In the genomic region with DNA sequence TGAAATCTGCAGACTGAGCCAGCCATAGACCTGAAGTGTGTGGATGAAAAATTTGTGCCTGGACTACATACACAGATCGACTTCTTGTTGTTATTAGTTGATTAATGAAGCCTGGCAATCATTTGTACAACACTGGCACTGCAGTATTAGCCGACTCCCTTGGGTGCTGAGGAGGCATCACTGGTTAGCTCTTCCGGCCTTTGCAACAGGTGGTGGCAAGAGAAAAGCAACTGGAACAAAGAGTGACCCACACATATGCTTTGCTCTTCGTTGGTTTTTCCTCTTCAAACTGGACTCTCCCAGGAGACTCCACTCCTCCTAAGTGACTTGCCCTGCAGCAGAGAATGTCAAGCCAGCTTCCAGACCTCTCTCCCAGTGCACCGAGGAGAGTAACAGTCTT, we compare ENCODE assay signal across 28 mouse cellular contexts. TPM values are rescaled to one million over a fixed set of nuclear protein-coding genes. Genes with fewer than 3 reads are reported as not detected.
"Had no signal": no experiment of that assay in that cellular context is flagged by ENCODE, and none has a peak within 500 bp of the region (broad histone marks: within the 10 kb centered on the region; RNA-seq: fewer than 3 reads in every experiment).

No protein-coding gene starts in this region.

- H3K4me2 ChIP-seq: heart, embryonic 11.5 days; heart, embryonic 12.5 days; heart, embryonic 13.5 days; heart, embryonic 15.5 days; hindbrain, embryonic 12.5 days; hindbrain, embryonic 13.5 days; hindbrain, embryonic 14.5 days; hindbrain, embryonic 15.5 days; intestine, embryonic 15.5 days; kidney, embryonic 15.5 days had no signal

- H3K36me3 ChIP-seq: heart, embryonic 10.5 days; heart, embryonic 12.5 days; heart, embryonic 13.5 days; heart, embryonic 15.5 days; hindbrain, embryonic 10.5 days; hindbrain, embryonic 12.5 days; hindbrain, embryonic 13.5 days; hindbrain, embryonic 15.5 days; intestine, embryonic 15.5 days; kidney, embryonic 15.5 days had no signal

- H3K4me3 ChIP-seq: heart, embryonic 10.5 days; heart, embryonic 12.5 days; heart, embryonic 13.5 days; heart, embryonic 15.5 days; hindbrain, embryonic 10.5 days; hindbrain, embryonic 12.5 days; hindbrain, embryonic 13.5 days; hindbrain, embryonic 15.5 days; intestine, embryonic 15.5 days; kidney, embryonic 15.5 days; layer of hippocampus, adult 2 months; left cerebral cortex, adult 2 months had no signal

- ATAC-seq: hindbrain, embryonic 16.5 days; hindbrain, postnatal 0 days; intestine, embryonic 15.5 days; intestine, embryonic 16.5 days; intestine, postnatal 0 days had no signal

RNA-seq across cellular contexts. Expression of gene Chrng, which starts 0.7 kb away (rescaled TPM):
- polyA plus RNA-seq: hindbrain, embryonic 14.5 days; hindbrain, embryonic 16.5 days; hindbrain, postnatal 0 days; intestine, embryonic 14.5 days; intestine, postnatal 0 days; kidney, adult 2 months; kidney, postnatal 0 days; large intestine, adult 2 months had no signal

RNA-seq across cellular contexts. Expression of gene Chrnd, which starts 13.4 kb away (rescaled TPM):
- polyA plus RNA-seq: heart, embryonic 11.5 days; heart, embryonic 12.5 days; heart, embryonic 13.5 days; heart, embryonic 14.5 days; heart, embryonic 15.5 days; heart, postnatal 0 days; hindbrain, embryonic 10.5 days; hindbrain, embryonic 11.5 days; hindbrain, embryonic 14.5 days; hindbrain, embryonic 15.5 days; hindbrain, embryonic 16.5 days; hindbrain, postnatal 0 days; intestine, embryonic 14.5 days; intestine, embryonic 15.5 days; intestine, embryonic 16.5 days; intestine, postnatal 0 days; kidney, adult 2 months; large intestine, adult 2 months had no signal

RNA-seq across cellular contexts. Expression of gene Prss56, which starts 20.7 kb away (rescaled TPM):
- polyA plus RNA-seq: heart, embryonic 10.5 days; heart, embryonic 11.5 days; heart, embryonic 12.5 days; heart, embryonic 16.5 days; heart, postnatal 0 days; intestine, embryonic 14.5 days; intestine, embryonic 15.5 days; intestine, embryonic 16.5 days; intestine, postnatal 0 days; kidney, adult 2 months; kidney, embryonic 14.5 days; kidney, embryonic 16.5 days; large intestine, adult 2 months had no signal

RNA-seq across cellular contexts. Expression of gene Ecel1, which starts 47.5 kb away (rescaled TPM):
- polyA plus RNA-seq: heart, embryonic 11.5 days had no signal
